Mouse (Mus musculus) liver, embryonic 14.5 days (tissue): ENCODE results near the gene 4930524B15Rik.

Source experiments
- CTCF ChIP-seq: IDR thresholded peaks from 2 replicates; pipeline ENCODE4 v1.5.1; 2016; ENCODE audit warnings: antibody characterized with exemption, low read depth, control low read depth
- EP300 ChIP-seq: IDR thresholded peaks from 2 replicates; pipeline ENCODE4 v1.6.1; 2016; ENCODE audit warnings: antibody characterized with exemption, low read depth

GRCm38 (mm10) chr11:32001181-32001910, 36.0 kb downstream of the 4930524B15Rik start:
- TF ChIP-seq CTCF (no peak), EP300 (no peak)
